Mouse (Mus musculus): ENCODE data around the gene Tmem82. TPM values are rescaled to one million over a fixed set of nuclear protein-coding genes. Genes with fewer than 3 reads are reported as not detected.

The Tmem82 gene
- total RNA-seq (2014; fragmentation: Nextera tagmentation) (0.37 TPM in 1 of 2 replicates, not detected in the other), total RNA-seq (2017) (0.52 and 0.57 TPM in 2 replicates)

DNA sequence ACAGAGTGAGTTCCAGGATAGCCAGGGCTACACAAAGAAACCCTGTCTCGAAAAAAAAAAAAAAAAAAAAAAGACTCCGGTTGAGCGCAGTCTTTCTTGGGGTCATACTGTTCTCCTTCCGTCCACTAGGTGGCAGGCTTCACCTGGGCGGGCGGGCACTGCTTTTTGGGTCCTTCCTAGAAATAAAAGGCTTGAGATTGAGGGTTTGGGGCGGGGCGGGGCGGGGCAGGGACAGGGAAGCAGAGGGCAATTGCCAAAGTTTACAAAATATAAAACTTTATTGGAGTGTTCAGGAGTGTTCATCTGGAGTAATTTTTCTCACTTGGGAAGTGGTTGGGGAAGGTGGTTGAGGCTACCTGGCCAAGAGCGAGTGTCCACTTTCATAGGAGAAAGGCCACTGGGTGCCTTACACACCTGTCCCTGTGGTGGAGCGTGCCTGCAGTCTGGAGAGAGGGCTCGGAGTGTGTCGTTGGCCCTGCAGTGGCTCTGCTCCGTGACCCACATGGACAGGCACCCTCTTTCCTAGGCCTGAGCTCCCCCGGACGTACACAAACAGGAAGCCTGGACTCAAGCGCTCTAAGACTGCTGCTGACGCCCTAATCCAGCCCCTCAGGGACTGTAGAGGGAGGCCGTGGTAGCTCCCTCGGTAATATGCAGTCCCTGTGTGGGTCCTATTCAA lies at the start of gene Tmem82:
TSS of gene Tmem82 (minus strand) at position 69 of the 679 bp plus-strand sequence.
- ATAC-seq (replicated peaks; ENCODE audit: low FRiP score, low TSS enrichment, poor library complexity, severe bottlenecking), result peak; percentile 39; the same call in 1 of the 2 replicates

DNA sequence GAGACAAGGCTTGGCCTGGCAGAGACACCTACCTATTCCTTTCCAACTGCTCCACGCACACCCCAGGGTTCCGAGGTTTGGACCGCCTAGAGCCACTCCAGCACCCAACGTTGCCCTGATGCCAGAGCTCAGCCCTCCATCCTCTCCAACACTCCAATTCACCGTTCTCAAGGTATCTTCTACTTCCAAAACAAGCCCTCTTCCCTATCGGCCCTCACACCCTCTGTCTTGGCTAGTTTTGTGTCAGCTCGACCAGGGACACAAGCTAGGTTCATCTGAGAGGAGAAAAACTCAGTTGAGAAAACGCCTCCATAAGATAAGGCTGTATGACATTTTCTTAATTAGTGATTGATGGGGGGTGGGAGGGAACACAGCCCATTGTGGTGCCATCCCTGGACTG lies 46.4 kb upstream of the Tmem82 start, which contains the start of gene Plekhm2:
TSS of gene Plekhm2 (minus strand) at position 101 of the 400 bp plus-strand sequence.
- no peak for ATAC-seq (replicated peaks; ENCODE audit: low FRiP score, low TSS enrichment, poor library complexity, severe bottlenecking)

DNA sequence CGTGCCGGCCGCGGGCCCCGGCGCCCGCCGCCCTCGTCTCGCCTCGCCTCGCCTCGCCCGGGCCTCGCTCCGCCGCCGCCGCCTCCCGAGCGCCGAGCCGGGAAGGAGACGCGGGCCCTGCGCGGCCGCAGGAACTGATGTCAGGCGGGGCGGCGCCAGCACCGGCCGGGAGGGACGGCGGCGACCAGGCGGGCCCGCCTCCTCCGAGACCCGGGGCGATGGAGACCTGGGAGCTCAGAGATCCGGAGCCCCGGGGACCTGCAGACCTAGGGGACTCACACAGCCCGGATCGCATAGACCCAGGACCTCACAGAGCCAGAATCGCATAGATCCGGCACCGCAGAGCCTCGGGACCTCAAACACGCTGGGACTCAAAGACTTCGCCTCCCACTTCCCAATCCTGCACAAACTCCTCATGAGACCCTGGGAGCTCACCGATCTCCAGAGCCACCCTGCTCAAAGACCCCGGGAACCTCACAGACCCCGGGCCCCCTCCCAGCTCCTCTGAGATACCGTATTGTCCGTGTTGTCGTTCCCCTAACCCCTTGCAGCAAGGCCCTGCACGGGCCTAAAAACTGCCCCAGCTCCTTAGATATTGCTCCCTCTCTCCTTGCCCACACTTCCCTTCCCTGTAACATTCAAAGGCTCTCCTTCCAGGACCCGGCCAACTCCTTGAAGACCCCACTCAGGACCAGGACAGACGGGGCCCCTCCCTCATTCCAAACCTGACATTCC lies 45.7 kb upstream of the Tmem82 start:
- ATAC-seq (replicated peaks; ENCODE audit: low FRiP score, low TSS enrichment, poor library complexity, severe bottlenecking), result peak; percentile 84

DNA sequence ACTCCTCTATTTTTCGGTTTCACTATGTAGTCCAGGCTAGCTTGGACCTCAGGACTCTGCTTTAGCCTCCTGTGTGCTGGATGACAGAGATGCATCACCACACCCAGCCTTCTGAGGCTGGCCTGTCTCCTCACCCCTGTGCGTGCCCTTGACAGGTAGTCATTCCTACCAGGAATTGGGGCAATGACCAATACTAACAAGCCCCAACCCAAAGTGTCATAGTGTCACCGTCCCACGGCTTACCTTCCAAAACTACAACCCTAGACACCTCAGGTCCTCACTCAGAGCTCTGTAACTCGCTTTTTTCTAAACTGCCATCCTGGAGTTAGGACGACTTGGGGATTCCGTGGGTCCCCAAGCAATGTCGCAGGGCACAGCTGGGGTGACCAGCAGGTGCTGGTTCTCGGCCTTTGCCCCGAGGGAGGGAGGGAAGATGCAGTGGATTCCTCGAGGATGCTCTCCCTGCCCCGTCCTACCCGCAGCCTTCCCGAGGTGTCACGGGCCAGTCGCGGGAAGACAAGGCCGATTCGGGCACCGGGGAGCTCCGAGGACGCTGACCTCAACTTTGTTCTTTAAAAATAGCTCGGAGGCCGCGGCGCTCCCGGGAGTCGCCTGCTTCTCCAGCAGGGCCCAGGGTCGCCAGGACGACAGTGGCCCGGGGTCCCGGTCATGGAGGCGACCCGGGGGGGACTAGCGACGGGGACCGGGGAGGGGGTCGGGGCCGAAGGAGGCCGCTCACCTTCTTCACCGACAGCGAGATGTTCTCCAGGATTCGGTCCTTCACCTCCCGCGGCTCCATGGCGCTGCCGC lies 44.9 kb upstream of the Tmem82 start:
- ATAC-seq (replicated peaks; ENCODE audit: low FRiP score, low TSS enrichment, poor library complexity, severe bottlenecking), result peak; percentile 24; the same call in 1 of the 2 replicates

DNA sequence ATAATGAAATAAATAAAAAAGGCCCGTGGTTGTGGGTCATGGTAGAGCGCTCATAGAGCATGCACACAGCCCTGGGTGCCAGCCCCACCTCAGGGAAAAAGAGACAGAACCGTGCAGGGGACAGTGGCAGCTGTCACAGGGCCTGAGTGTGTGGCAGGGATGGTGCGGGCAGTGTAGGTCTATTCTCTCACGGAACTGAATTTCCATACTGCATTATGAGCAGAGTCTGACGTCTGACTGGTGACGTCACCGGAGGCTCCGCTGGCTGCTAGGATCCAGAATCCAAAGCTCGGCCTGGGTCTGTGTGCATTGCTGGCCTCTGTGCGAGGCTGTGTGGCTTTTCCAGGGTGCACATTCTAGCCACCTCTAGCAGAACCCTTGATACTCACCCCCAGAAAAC lies 42.5 kb upstream of the Tmem82 start:
- ATAC-seq (replicated peaks; ENCODE audit: low FRiP score, low TSS enrichment, poor library complexity, severe bottlenecking), result no peak

DNA sequence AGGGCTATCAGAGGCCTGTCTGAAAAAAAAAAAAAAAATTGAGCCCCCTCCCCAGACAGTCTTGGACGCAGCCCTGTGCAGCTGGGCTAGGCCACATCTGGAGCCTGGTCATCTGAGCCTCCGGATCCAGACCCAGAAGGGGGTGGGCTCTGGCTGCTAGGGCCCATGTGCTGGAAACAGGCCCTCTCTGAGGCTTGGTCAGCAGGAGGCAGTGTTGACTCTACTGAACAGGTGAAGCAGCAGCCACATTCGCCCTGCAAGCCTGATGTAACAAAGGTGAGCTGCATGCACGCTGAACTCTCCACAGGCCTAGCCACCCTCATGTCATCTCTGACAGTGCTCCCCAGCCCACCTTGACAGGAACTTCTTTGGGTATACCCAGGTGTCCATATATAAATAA lies 41.3 kb upstream of the Tmem82 start:
- ATAC-seq (replicated peaks; ENCODE audit: low FRiP score, low TSS enrichment, poor library complexity, severe bottlenecking), result no peak

DNA sequence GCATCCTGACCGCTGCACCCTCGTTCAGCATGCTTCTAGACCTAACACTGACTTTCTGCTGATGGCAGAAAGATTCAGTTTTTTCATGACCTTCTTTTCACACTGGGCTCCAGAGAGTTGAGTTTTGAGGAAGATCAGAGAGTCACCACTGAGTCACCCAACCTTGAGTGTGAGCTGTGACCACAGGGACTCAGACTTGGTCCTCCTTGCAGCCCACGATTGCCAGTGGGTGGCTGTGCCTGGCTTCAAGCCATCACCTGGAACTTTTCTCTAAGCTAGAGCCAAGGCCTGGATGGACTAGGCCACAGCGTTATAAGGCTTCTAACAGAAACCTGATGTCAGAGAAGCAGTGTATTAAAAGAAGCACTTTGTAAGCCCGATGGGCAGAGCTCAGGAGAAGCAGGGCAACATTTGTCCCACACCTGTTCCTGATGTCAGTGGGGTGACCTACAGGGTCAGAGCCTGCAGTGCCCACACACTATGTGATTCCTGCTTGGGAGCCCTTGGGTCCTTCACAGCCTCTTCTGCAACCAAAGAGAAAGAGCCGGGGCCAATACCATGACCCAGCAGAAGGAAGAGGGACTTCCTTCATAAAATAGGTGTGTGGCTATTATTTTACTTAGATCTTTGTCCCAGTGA lies 40.5 kb upstream of the Tmem82 start:
- no peak for ATAC-seq (replicated peaks; ENCODE audit: low FRiP score, low TSS enrichment, poor library complexity, severe bottlenecking)

DNA sequence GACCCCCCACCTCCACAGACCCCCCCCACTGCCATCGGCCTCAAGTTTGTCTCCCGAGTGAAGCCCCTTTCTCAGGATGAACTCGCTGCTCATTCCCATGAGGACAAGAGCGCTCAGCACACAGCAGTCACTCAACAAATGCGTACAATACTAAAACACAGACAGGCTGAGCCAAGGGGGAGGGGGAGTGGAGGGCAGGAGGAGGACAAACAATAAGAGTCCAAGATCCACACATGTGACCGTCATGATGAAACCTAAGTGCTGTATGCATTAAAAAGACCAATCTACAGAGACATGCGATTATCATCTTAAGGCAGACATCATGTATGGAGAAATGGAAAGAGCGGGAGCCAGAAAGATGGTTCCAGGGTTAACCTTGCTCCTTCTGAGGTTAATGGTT lies 38.5 kb upstream of the Tmem82 start:
- ATAC-seq (replicated peaks; ENCODE audit: low FRiP score, low TSS enrichment, poor library complexity, severe bottlenecking), result no peak

DNA sequence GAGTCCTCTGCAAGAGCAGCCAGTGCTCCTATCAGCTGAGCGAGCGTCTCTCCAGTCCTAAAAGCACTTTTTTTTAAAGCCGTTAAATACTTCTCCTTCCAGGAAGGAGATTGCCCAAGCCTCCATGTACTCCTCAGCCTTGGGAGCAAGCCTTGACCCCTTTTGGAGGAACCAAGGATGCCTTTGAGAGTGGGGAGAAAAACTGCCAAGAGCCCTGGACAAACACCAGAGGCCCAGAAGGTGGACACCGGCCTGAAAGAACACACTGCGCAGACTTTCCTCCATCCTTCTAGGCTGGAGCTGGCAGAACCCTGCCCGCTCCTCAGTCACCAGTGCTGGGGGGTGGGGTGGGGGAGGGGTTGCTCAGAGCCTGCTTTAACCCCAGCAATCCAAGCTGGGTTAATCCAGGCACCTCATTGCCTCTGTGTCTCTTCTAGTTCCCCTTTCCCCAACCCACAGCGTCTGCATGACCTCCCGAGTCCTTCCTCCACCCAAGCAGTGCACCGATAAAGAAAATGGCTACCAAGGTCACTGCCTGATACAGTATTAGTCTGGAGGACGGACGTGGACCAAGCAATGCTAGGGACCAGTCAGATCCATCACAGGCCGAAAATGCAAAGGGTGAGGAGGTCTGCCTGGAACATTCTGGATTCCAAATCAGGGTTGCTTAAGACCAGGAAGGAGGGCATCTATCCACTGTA lies 37.6 kb upstream of the Tmem82 start:
- no peak for ATAC-seq (replicated peaks; ENCODE audit: low FRiP score, low TSS enrichment, poor library complexity, severe bottlenecking)

DNA sequence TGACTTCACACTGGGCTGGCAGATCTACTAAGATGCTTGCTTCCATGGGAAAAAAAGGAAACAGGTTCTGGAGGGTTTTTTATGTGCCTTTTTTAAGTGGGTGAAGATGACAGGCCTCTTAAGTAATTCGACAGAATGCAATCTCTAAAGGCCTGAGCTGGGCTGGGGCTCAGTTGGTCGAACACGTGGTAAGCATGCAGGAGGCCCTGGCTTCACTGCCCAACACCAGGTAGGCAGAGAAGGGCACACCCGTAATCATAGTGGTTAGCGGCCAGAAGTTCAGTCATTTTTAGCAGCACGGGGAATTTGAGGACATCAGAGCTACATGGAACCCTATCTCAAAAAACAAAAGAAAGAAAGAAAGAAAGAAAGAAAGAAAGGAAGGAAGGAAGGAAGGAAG lies 36.1 kb upstream of the Tmem82 start:
- ATAC-seq (replicated peaks; ENCODE audit: low FRiP score, low TSS enrichment, poor library complexity, severe bottlenecking), result no peak

DNA sequence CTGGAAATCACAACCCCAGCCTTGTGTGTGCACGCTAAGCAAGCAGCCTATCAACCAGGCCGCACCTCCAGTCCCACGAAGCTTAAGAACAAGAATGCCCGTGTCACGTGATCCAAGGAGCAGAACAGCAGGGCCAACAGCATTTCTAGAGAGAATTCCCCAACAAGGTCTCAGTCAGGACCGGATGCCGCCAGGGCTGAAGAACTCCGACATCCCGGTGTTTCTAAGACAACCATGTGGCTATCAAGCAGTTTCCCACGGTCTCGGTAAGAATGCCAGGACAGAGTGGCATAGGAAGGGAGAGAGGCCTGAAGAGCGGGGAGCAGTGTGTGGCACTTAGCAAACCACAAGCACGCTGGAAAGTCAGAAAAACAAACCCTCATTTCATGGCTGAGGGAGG lies 35.4 kb upstream of the Tmem82 start:
- ATAC-seq (replicated peaks; ENCODE audit: low FRiP score, low TSS enrichment, poor library complexity, severe bottlenecking), result no peak

DNA sequence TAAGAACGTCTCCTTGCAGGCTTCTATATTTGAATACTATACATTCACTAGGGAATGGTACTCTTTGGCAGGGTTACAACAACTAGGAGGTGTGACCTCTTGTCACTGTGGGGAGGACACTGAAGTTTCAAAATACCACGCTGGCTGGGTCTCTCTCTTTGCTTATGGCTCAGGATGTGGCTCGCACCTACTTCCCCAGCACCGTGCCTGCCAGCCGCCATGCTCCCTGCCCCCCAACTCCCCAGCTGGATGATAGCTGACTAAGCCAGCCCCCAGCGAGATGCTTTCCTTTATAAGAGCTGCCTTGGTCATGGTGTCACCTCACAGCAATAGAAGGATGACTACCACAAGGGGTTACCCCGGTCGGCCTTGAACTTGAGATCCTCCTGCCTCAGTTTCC lies 34.6 kb upstream of the Tmem82 start:
- no peak for ATAC-seq (replicated peaks; ENCODE audit: low FRiP score, low TSS enrichment, poor library complexity, severe bottlenecking)

DNA sequence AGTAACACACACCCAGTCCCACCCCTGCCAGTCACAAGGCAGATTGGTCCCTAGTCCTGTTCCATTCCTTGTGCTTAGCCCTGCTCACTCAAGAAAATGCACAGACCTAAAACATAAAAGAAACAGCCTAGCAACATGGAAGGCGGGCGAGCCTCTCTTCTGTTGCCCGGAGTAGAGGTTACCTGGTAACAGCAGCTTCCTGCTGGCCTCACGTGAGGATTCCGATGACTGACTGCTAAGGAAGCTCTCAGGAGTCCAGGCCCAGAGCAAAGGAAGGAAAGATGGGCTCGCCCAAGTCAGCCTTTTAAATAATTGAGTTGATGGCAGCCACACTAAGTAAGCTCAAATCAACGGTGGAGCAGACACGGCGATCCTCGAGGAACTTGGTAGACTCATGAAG lies 33.5 kb upstream of the Tmem82 start:
- no peak for ATAC-seq (replicated peaks; ENCODE audit: low FRiP score, low TSS enrichment, poor library complexity, severe bottlenecking)

DNA sequence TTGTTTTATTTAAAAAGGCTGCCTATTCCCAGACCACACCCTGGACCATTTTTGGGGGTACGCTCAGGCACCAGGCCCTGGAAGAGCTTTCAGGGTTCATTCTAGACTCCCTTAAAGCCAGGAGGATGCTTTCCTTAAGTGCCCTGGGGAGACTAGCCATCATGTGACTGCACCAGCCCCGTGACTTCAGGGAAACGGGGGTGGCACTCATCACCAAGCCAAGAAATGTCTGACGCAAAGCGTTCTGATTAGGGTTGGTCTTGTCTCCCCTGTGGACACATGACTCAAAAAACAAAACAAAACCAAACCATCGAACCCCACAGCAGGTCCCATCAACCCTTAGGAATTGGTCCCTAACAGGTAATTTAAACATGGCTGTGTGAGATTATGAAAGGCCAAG lies 32.9 kb upstream of the Tmem82 start:
- ATAC-seq (replicated peaks; ENCODE audit: low FRiP score, low TSS enrichment, poor library complexity, severe bottlenecking), result no peak

DNA sequence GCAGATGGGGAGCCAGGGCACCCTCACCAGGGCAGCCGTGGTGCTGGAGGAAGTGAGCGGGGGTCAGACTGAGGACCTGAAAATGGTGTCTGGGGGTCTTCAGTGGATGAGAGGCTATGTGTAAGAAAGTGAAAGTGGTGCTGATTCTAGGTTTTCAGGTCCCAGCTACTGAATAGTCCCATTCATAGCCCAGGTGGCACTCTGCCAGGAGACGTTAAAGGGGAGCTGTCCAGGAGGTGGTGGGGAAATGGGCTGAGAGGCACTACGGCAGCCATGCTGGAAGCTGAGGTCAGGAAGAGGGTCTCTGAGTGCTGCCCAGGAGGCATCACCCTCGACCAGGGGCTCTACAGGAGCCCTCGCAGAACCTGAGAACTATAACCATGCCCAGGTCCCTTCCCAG lies 30.8 kb upstream of the Tmem82 start:
- ATAC-seq (replicated peaks; ENCODE audit: low FRiP score, low TSS enrichment, poor library complexity, severe bottlenecking), result no peak

DNA sequence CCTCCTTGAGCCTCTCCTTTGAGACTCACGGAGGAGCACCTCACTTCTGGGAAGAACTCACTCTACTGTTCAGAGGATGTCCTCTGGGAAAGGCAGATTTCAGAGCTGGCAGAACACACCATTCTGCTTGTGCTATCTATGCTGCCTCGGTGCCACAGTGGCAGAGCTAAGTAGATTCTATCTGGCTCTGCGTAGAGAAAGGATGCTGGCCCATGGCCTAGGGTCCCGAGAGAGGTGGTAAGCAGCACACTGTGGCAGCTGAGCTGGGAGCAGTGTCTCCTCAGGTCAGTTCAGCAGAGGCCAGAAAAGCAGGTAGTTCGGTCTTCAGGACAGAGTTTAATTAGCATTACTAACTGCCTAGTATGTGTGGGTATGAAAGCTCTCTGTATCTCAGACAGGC lies 29.8 kb upstream of the Tmem82 start:
- ATAC-seq (replicated peaks; ENCODE audit: low FRiP score, low TSS enrichment, poor library complexity, severe bottlenecking), result no peak

DNA sequence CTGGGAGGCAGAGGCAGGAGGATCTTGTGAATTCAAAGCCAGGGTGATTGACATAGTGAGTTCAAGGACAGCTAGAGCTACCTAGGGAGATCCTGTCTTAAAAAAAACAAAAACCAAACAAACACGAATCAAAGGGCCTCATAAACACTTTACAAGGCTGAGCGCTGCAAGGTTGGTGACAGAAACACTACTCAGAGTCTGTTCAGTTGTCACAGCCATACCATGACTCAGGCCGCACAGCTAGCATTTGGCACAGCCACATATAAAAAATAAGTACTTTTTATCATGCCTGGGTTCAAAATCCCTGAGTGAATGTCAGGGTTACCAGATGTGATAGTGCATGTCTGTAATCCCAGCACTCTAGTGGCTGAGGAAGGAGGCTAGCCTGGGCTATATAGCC lies 28.8 kb upstream of the Tmem82 start:
- no peak for ATAC-seq (replicated peaks; ENCODE audit: low FRiP score, low TSS enrichment, poor library complexity, severe bottlenecking)

DNA sequence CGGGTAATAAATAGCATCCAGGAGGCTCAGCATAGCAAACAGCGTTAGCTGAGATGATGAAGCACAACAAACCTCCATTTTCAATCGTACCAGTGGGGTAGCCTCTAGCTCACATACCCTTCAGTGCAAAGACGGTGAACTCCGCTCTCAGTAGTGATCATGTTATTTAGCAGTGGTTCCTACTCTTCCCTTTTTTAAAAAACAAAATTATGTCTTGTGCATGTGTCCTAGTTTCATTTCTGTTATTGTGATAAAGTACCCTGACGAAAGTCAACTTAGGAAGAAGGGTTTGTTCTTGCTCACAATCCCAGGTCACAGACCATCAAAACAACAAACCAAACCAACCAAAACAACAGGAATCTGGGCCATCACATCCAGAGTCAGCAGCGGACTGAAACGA lies 27.6 kb upstream of the Tmem82 start:
- no peak for ATAC-seq (replicated peaks; ENCODE audit: low FRiP score, low TSS enrichment, poor library complexity, severe bottlenecking)
